Comparison of ENCODE assay signal across 17 mouse cellular contexts in the genomic region with DNA sequence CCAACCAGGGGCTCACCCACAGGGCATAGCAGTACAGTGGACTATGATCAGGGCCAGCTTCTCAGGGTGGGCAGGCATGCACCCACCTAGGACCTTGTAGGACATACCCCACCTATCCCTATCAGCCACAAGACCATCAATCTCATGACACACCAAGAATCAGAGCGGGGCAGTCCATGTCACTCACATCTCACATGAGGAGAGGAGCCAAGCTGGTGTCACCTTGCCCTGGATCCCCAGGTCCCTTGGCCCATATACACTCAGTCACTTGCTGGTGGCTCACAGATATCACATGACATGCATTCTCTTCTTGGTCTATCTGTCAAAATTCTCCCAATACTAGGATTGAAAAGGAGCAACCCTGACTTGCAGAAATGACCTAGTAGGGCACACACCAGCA. TPM values are rescaled to one million over a fixed set of nuclear protein-coding genes. Genes with fewer than 3 reads are reported as not detected.
DNase-seq lines count a peak whose midpoint lies in the region; ATAC-seq and TF ChIP-seq lines count a peak whose summit lies in the region.
"Had no signal": no experiment of that assay in that cellular context is flagged by ENCODE, and none has a peak within 500 bp of the region (broad histone marks: within the 10 kb centered on the region; RNA-seq: fewer than 3 reads in every experiment).

No protein-coding gene starts in this region.

- DNase-seq in cerebellum, adult 2 months, result no peak
- DNase-seq in cerebellum, postnatal 10 days, result no peak
- no peak for DNase-seq in heart, postnatal 14 days
- no peak for DNase-seq in hindbrain, embryonic 14.5 days (ENCODE audit: low spot score)
- no peak for DNase-seq in left cerebral cortex, adult 9 months (ENCODE audit: low spot score in 2 of 2)
- DNase-seq: cerebellum, adult 8-10 months; kidney, adult 11 months; lung, adult 18-20 months; lung, postnatal 14 days; thymus, postnatal 36 days had no signal

- H3K36me3 ChIP-seq in heart, embryonic 12.5 days, result no peaks in the 10 kb centered on the region
- H3K36me3 ChIP-seq in hindbrain, embryonic 15.5 days, result no peaks in the 10 kb centered on the region
- no peaks in the 10 kb centered on the region for H3K36me3 ChIP-seq in hindbrain, embryonic 14.5 days (replicated peaks; ENCODE audit: control insufficient read depth, insufficient read depth)
- no peaks in the 10 kb centered on the region for H3K36me3 ChIP-seq in midbrain, embryonic 15.5 days (replicated peaks)
- H3K36me3 ChIP-seq: embryonic facial prominence, embryonic 13.5 days; limb, embryonic 10.5 days had no signal

- 0 out of 2 replicates have a peak overlapping the region, but pooled peaks have one; percentile 17 for H3K27ac ChIP-seq in cerebellum, adult 2 months (ENCODE audit: insufficient read depth, low read length)
- H3K27ac ChIP-seq in heart, embryonic 12.5 days (ENCODE audit: poor library complexity, severe bottlenecking), result peak overlapping the region; percentile 14; the same call in 1 of the 2 replicates
- H3K27ac ChIP-seq in hindbrain, embryonic 15.5 days (replicated peaks), result peak overlapping the region; percentile 42; the same call in 1 of the 2 replicates
- H3K27ac ChIP-seq in hindbrain, embryonic 14.5 days, result no peak overlapping the region
- H3K27ac ChIP-seq in midbrain, embryonic 15.5 days, result 0 out of 2 replicates have a peak overlapping the region, but pooled peaks have one; percentile 26
- H3K27ac ChIP-seq: embryonic facial prominence, embryonic 13.5 days; limb, embryonic 10.5 days had no signal

- H3K4me2 ChIP-seq in heart, embryonic 12.5 days, result no peak overlapping the region
- no peak overlapping the region for H3K4me2 ChIP-seq in hindbrain, embryonic 15.5 days
- H3K4me2 ChIP-seq in hindbrain, embryonic 14.5 days (replicated peaks), result no peak overlapping the region
- no peak overlapping the region for H3K4me2 ChIP-seq in midbrain, embryonic 15.5 days
- H3K4me2 ChIP-seq: embryonic facial prominence, embryonic 13.5 days had no signal

- ATAC-seq in heart, embryonic 12.5 days (ENCODE audit: insufficient number of reproducible peaks, low FRiP score), result no peak
- no peak for ATAC-seq in hindbrain, embryonic 15.5 days (ENCODE audit: low FRiP score, low read depth)
- no peak for ATAC-seq in hindbrain, embryonic 14.5 days (ENCODE audit: low FRiP score)
- ATAC-seq in midbrain, embryonic 15.5 days (replicated peaks), result no peak

- TF ChIP-seq CTCF in cerebellum, adult 2 months (IDR thresholded peaks at IDR 0.05; ENCODE audit: borderline replicate concordance, insufficient read depth, low read depth, low read length), result no peak

- H3K9me3 ChIP-seq in heart, embryonic 12.5 days (replicated peaks), result no peaks in the 10 kb centered on the region
- H3K9me3 ChIP-seq in hindbrain, embryonic 15.5 days, result no peaks in the 10 kb centered on the region
- H3K9me3 ChIP-seq in hindbrain, embryonic 14.5 days (ENCODE audit: control insufficient read depth, low read length), result no peaks in the 10 kb centered on the region
- H3K9me3 ChIP-seq in midbrain, embryonic 15.5 days, result no peaks in the 10 kb centered on the region
- H3K9me3 ChIP-seq: embryonic facial prominence, embryonic 13.5 days; limb, embryonic 10.5 days; megakaryocyte, embryonic 14.5 days had no signal

- H3K9ac ChIP-seq in heart, embryonic 12.5 days, result no peak overlapping the region
- H3K9ac ChIP-seq in hindbrain, embryonic 15.5 days, result no peak overlapping the region
- H3K9ac ChIP-seq in hindbrain, embryonic 14.5 days, result no peak overlapping the region
- H3K9ac ChIP-seq in midbrain, embryonic 15.5 days, result no peak overlapping the region
- H3K9ac ChIP-seq: embryonic facial prominence, embryonic 13.5 days had no signal

- intact Hi-C loops in heart, postnatal 14 days (cut with DNase I), result no loop called here

- H3K27me3 ChIP-seq in cerebellum, adult 2 months (ENCODE audit: control insufficient read depth, insufficient read depth, low read length), result no peaks in the 10 kb centered on the region
- no peaks in the 10 kb centered on the region for H3K27me3 ChIP-seq in heart, embryonic 12.5 days (replicated peaks)
- no peaks in the 10 kb centered on the region for H3K27me3 ChIP-seq in hindbrain, embryonic 15.5 days
- H3K27me3 ChIP-seq in hindbrain, embryonic 14.5 days (ENCODE audit: control insufficient read depth, insufficient read depth, low read length), result no peaks in the 10 kb centered on the region
- H3K27me3 ChIP-seq in midbrain, embryonic 15.5 days (replicated peaks), result no peaks in the 10 kb centered on the region
- H3K27me3 ChIP-seq: embryonic facial prominence, embryonic 13.5 days had no signal

- no peak overlapping the region for H3K4me3 ChIP-seq in cerebellum, adult 2 months (replicated peaks; ENCODE audit: insufficient read depth, low read depth, low read length)
- no peak overlapping the region for H3K4me3 ChIP-seq in heart, embryonic 12.5 days
- no peak overlapping the region for H3K4me3 ChIP-seq in hindbrain, embryonic 15.5 days
- no peak overlapping the region for H3K4me3 ChIP-seq in hindbrain, embryonic 14.5 days (replicated peaks; ENCODE audit: low read length)
- H3K4me3 ChIP-seq in midbrain, embryonic 15.5 days, result no peak overlapping the region
- H3K4me3 ChIP-seq: embryonic facial prominence, embryonic 13.5 days; limb, embryonic 10.5 days; megakaryocyte, embryonic 14.5 days; myocyte had no signal

- H3K4me1 ChIP-seq in cerebellum, adult 2 months (ENCODE audit: control insufficient read depth, insufficient read depth, low read length), result peaks cover 74% of the 10 kb centered on the region
- H3K4me1 ChIP-seq in heart, embryonic 12.5 days (replicated peaks), result peaks cover 50% of the 10 kb centered on the region
- H3K4me1 ChIP-seq in hindbrain, embryonic 15.5 days (replicated peaks), result peaks cover 79% of the 10 kb centered on the region
- H3K4me1 ChIP-seq in hindbrain, embryonic 14.5 days (replicated peaks; ENCODE audit: control insufficient read depth, insufficient read depth, low read length), result peaks cover 75% of the 10 kb centered on the region
- H3K4me1 ChIP-seq in midbrain, embryonic 15.5 days, result peaks cover 67% of the 10 kb centered on the region
- H3K4me1 ChIP-seq: megakaryocyte, embryonic 14.5 days had no signal

- 82% methylated on average over 1 of the region's 1 CpGs for WGBS in cerebellum, adult 2 months
- WGBS in heart, embryonic 12.5 days, result 93% methylated on average over 1 of the region's 1 CpGs
- 90% methylated on average over 1 of the region's 1 CpGs for WGBS in hindbrain, embryonic 15.5 days
- 91% methylated on average over 1 of the region's 1 CpGs for WGBS in hindbrain, embryonic 14.5 days
- WGBS in midbrain, embryonic 15.5 days, result 93% methylated on average over 1 of the region's 1 CpGs

- no peak for TF ChIP-seq POLR2A in cerebellum, adult 2 months (IDR thresholded peaks at IDR 0.05; ENCODE audit: borderline replicate concordance, insufficient read depth, low read length)

RNA-seq across cellular contexts. Expression of a gene that starts 18.7 kb away (rescaled TPM):
- 73.2 and 78.3 TPM in 2 replicates for polyA plus RNA-seq in cerebellum, adult 2 months (2012; rRNA removed)
- 0.89 and 1.4 TPM in 2 replicates for polyA plus RNA-seq in heart, embryonic 12.5 days (2016; fragmentation: Nextera tagmentation; extraction: Ambion mirVana)
- total RNA-seq in heart, postnatal 14 days (2021), result 10 to 100 TPM; 40.3 to 60.0 TPM
- 19.6 and 23.2 TPM in 2 replicates for polyA plus RNA-seq in hindbrain, embryonic 15.5 days (2015; fragmentation: Nextera tagmentation; extraction: Ambion mirVana)
- polyA plus RNA-seq in hindbrain, embryonic 14.5 days (2014; fragmentation: Nextera tagmentation; extraction: Ambion mirVana), result 23.3 and 28.0 TPM in 2 replicates
- polyA plus RNA-seq in midbrain, embryonic 15.5 days (2015; fragmentation: Nextera tagmentation; extraction: Ambion mirVana), result 26.0 and 27.8 TPM in 2 replicates
- polyA plus RNA-seq: myocyte had no signal

RNA-seq across cellular contexts. Expression of a gene that starts 58.1 kb away (rescaled TPM):
- 87.5 and 91.1 TPM in 2 replicates for polyA plus RNA-seq in cerebellum, adult 2 months (2012; rRNA removed)
- 51.0 and 55.8 TPM in 2 replicates for polyA plus RNA-seq in heart, embryonic 12.5 days (2016; fragmentation: Nextera tagmentation; extraction: Ambion mirVana)
- total RNA-seq in heart, postnatal 14 days (2021), result 100 to 1,000 TPM in 1 of 2 experiments, 10 to 100 TPM in 1; 99.0 to 112 TPM
- 28.2 and 32.3 TPM in 2 replicates for polyA plus RNA-seq in hindbrain, embryonic 15.5 days (2015; fragmentation: Nextera tagmentation; extraction: Ambion mirVana)
- polyA plus RNA-seq in hindbrain, embryonic 14.5 days (2014; fragmentation: Nextera tagmentation; extraction: Ambion mirVana), result 33.3 and 33.5 TPM in 2 replicates
- 21.2 and 22.8 TPM in 2 replicates for polyA plus RNA-seq in midbrain, embryonic 15.5 days (2015; fragmentation: Nextera tagmentation; extraction: Ambion mirVana)
